Mouse (Mus musculus) forebrain, embryonic 15.5 days (tissue): ENCODE measurements around the gene Kif19a. TPM values are rescaled to one million over a fixed set of nuclear protein-coding genes. Genes with fewer than 3 reads are reported as not detected.

ENCODE experiments used
- ATAC-seq: fragments of 200-750 bp; cut with Nextera tagmentation; replicated peaks from 2 replicates; pipeline ENCODE4 v1.8.0; 2017; ENCODE audit warnings: mild to moderate bottlenecking, moderate TSS enrichment, moderate library complexity
- H3K27ac ChIP-seq: fragments of 300-500 bp; sonication (generic); replicated peaks from 2 replicates; pipeline ENCODE4 v1.5.1; 2015; ENCODE audit warnings: mild to moderate bottlenecking, inconsistent platforms
- H3K27me3 ChIP-seq: fragments of 300-500 bp; sonication (generic); 2 replicates; pipeline ENCODE4 v1.6.1; 2015; ENCODE audit warnings: inconsistent platforms
- H3K36me3 ChIP-seq: fragments of 300-500 bp; sonication (generic); 2 replicates; pipeline ENCODE4 v1.6.1; 2015; ENCODE audit warnings: mild to moderate bottlenecking, inconsistent platforms
- H3K4me1 ChIP-seq: fragments of 300-500 bp; sonication (generic); 2 replicates; pipeline ENCODE4 v1.6.1; 2015; ENCODE audit warnings: inconsistent platforms
- H3K4me2 ChIP-seq: fragments of 300-500 bp; sonication (generic); replicated peaks from 2 replicates; pipeline ENCODE4 v1.6.1; 2015; ENCODE audit warnings: mild to moderate bottlenecking, inconsistent platforms
- H3K4me3 ChIP-seq: fragments of 300-500 bp; sonication (generic); 2 replicates; pipeline ENCODE4 v1.5.1; 2015; ENCODE audit warnings: mild to moderate bottlenecking, inconsistent platforms
- H3K9ac ChIP-seq: fragments of 300-500 bp; sonication (generic); replicated peaks from 2 replicates; pipeline ENCODE4 v1.6.1; 2015; ENCODE audit warnings: mild to moderate bottlenecking, inconsistent platforms
- H3K9me3 ChIP-seq: fragments of 300-500 bp; sonication (generic); 2 replicates; pipeline ENCODE4 v1.6.1; 2016; ENCODE audit warnings: inconsistent platforms
- WGBS: fragments of 180-500 bp; shearing (Covaris S2); methylation state at CpG from one replicate; pipeline ENCODE4 v1.1.7; 2015; ENCODE audit warnings: mixed read lengths; 5-methylcytosine and 5-hydroxymethylcytosine counted together
- polyA plus RNA-seq: library from polyadenylated mRNA; unstranded; fragments of >200 nt; fragmentation: Nextera tagmentation; extraction: Ambion mirVana; gene quantifications from 2 replicates; pipeline ENCODE4 v1.2.1, GENCODE M21; 2015

Gene Kif19a
- polyA plus RNA-seq, 1 experiment from 2014 or later: 0.52 TPM

DNA sequence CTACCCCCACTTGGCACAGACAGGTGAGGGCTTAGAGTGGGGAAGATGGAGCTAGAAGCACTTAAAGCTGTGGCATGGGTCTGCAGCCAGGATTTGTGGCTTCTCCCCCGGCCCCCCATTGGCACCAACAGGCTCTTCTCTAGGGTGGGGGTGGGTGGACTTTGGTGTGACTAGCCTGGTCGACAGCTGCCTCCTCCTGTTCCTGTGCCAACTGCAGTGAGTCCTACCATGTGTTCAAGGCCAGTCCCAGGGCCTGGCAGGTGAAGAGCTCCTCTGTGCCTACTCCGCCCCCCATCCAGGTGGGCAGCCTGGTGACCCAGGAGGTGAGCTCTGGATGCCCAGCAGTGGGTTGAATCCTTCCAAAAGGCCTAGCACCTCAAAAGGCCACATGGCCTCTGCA is 22.4 kb downstream of the Kif19a start:
- Histone ChIP-seq H3K27ac (no peak overlapping the region), H3K27me3 (peaks cover 12% of the 10 kb centered on the region; the same call in 1 of the 2 replicates), H3K4me1 (peaks cover 33% of the 10 kb centered on the region), H3K9ac (no peak overlapping the region), H3K9me3 (no peaks in the 10 kb centered on the region), H3K4me2 (no peak overlapping the region), H3K36me3 (no peaks in the 10 kb centered on the region), H3K4me3 (no peak overlapping the region)
- 86% methylated on average over 3 of the region's 3 CpGs for WGBS
- no peak for ATAC-seq

DNA sequence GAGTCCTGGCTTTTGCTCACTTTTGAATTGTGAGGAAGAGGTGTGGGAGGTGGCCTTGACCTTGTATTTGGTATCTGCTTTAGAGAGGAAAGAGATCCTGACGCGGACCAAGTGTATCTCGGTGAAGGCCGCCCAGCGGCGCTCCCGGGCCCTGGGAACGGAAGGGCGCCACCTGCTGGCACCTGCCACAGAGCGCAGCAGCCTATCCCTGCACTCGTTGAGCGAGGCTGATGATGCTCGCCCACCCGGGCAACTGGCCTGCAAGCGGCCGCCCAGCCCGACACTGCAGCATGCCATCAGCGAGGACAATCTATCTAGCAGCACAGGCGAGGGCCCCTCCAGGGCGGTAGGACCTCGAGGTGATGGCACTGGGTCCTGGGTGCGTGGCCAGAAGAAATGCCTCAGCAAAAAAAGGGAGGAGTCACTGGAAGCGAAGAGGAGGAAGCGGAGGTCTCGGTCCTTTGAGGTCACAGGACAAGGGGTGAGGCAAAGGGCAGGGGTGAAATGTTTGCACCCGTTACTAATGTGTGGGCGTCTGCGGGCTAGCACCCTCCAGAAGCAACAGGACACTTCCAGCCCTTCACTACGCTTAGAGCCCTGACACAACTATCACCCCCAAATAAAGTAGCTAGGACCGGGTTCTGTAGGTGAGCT is 24.0 kb downstream of the Kif19a start:
- peak overlapping the region; percentile 44 for H3K4me2 ChIP-seq
- peak; percentile 42; the same call in 1 of the 2 replicates for ATAC-seq
- no peaks in the 10 kb centered on the region for H3K36me3 ChIP-seq
- H3K27ac ChIP-seq: no peak overlapping the region
- peaks cover 49% of the 10 kb centered on the region for H3K4me1 ChIP-seq
- peaks cover 12% of the 10 kb centered on the region; the same call in 1 of the 2 replicates for H3K27me3 ChIP-seq
- peak overlapping the region; percentile 13; the same call in 1 of the 2 replicates for H3K4me3 ChIP-seq
- WGBS: 16% methylated on average over 30 of the region's 30 CpGs
- peak overlapping the region; percentile 10; the same call in 1 of the 2 replicates for H3K9ac ChIP-seq
- H3K9me3 ChIP-seq: no peaks in the 10 kb centered on the region

DNA sequence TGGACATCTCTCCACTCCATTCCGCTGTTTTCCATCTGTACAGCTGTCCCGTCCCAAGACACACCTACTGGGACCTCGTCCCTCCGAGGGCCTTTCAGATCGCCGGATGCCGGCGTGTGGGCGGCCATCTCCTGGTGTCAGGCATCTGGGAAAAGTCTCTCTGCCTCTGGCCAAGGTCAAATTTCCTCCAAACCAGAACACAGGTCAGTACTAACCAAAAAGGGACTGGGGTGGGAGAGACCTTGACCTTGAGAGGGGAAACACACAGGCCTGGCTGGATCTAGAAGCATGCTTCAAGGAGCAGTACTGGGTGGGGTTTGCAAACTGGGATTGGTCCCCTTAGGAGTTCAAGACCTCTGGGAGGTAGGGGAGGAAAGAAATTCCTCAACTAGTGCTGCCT is 24.5 kb downstream of the Kif19a start:
- Histone ChIP-seq H3K9me3 (no peaks in the 10 kb centered on the region), H3K36me3 (no peaks in the 10 kb centered on the region), H3K27ac (no peak overlapping the region), H3K27me3 (peaks cover 12% of the 10 kb centered on the region; the same call in 1 of the 2 replicates), H3K4me2 (no peak overlapping the region), H3K4me3 (no peak overlapping the region), H3K9ac (no peak overlapping the region), H3K4me1 (peaks cover 53% of the 10 kb centered on the region)
- no peak for ATAC-seq
- 75% methylated on average over 9 of the region's 9 CpGs for WGBS

DNA sequence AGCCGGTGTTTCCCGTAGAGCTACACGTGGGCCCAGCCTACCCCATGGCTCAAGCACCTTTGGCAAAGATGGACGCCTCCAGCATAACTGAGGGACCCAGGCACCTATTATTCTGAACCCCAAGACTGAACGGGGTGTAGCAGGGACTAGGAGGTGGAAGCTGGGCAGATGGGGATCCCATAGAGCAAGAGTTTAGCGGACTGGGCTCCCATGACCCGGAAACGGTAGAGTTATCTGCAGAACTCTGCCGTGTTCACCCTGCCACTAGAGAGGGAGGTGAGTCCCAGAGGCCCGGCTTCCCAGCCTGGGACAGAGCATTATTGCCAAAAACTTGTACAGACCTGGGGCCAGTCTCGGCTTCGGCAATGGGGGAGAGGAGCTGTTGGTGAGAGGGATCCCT is 25.0 kb downstream of the Kif19a start:
- Histone ChIP-seq H3K9ac (no peak overlapping the region), H3K4me3 (no peak overlapping the region), H3K27ac (no peak overlapping the region), H3K27me3 (peaks cover 12% of the 10 kb centered on the region; the same call in 1 of the 2 replicates), H3K4me1 (peaks cover 58% of the 10 kb centered on the region), H3K36me3 (no peaks in the 10 kb centered on the region), H3K4me2 (no peak overlapping the region), H3K9me3 (no peaks in the 10 kb centered on the region)
- 76% methylated on average over 12 of the region's 12 CpGs for WGBS
- ATAC-seq: no peak

DNA sequence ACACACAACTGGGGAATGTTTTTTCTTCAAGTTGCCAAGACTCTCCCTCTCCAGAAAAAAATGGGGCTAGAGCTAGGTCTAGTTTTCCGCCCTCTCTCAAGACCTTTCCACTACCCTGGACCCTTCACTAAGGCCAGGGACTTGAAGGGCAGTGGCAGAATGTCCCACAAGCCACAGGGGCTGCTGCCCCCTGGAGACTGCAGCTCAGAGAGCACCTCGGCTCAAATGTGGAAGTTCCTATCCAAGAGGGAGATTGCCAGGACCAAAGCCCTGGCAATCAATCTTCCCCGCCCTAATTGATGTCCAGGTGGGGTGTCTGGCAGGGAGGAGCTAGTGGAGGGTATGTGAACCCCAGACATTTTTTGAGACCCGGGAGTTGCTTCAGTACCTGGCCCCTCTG is 25.7 kb downstream of the Kif19a start:
- Histone ChIP-seq H3K4me1 (peaks cover 63% of the 10 kb centered on the region), H3K27me3 (peaks cover 12% of the 10 kb centered on the region; the same call in 1 of the 2 replicates), H3K9ac (no peak overlapping the region), H3K4me2 (peak overlapping the region; percentile 86), H3K36me3 (no peaks in the 10 kb centered on the region), H3K9me3 (no peaks in the 10 kb centered on the region), H3K27ac (no peak overlapping the region), H3K4me3 (peak overlapping the region; percentile 45; the same call in 1 of the 2 replicates)
- WGBS: 56% methylated on average over 4 of the region's 4 CpGs
- ATAC-seq: no peak

DNA sequence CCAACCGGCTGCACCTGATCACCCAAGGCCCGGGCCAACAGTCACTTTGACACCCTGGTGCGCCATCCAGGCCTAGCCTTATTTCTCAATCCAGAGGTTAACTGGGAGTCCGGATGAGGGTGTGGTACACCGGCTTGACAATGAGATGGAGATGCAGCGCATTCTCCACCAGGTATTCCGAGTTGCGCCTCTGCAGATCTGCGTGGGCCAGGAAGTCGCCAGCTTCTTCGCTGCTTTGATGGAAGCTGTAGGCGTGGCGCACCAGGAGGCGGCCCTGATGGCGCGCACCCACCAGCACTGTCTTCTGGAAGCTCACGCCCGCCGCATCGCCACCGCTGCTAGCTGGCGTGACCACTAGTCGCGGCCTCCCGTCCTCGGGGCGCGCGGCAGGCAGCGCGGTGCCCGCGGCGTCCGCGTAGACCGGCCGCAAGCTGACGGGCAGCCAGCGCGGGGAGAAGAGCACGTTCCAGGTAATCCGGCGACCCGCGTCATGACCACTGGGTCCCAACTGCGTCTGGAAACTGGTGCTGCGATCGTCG is 26.2 kb downstream of the Kif19a start:
- ATAC-seq: no peak
- H3K4me2 ChIP-seq: peak overlapping the region; percentile 86
- peaks cover 63% of the 10 kb centered on the region for H3K4me1 ChIP-seq
- peak overlapping the region; percentile 57 for H3K27ac ChIP-seq
- H3K9me3 ChIP-seq: no peaks in the 10 kb centered on the region
- peaks cover 12% of the 10 kb centered on the region; the same call in 1 of the 2 replicates for H3K27me3 ChIP-seq
- H3K9ac ChIP-seq: peak overlapping the region; percentile 47
- no peaks in the 10 kb centered on the region for H3K36me3 ChIP-seq
- peak overlapping the region; percentile 45 for H3K4me3 ChIP-seq
- 7% methylated on average over 50 of the region's 50 CpGs for WGBS

DNA sequence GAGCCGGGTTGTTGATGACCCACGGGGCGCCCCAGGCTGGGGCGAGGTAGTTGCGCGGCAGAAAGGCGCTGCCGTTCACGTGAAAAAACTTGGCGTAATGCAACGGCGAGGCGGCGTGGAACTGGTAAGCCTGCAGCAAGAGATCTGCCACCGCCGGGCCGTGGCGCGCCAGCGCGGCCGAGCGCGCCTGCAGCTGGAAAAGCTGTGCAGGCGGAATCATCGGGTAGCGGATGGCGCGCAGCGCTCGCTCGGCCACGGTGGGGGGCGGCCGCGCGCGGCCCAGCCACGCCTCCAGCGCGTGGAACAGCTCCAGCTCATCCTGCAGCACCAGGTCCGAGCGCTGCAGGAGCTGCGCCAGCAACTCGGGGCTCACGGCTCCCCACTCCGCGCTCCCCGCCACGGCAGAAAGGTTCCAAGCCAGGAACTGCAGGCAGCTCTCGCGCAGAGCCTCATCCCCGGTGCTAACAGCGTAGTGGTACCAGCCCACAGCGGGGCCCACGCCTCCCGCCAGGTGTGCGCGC is 26.8 kb downstream of the Kif19a start:
- 2% methylated on average over 47 of the region's 59 CpGs for WGBS
- no peaks in the 10 kb centered on the region for H3K9me3 ChIP-seq
- peak overlapping the region; percentile 86 for H3K4me2 ChIP-seq
- H3K36me3 ChIP-seq: no peaks in the 10 kb centered on the region
- H3K4me1 ChIP-seq: peaks cover 63% of the 10 kb centered on the region
- peak overlapping the region; percentile 45 for H3K4me3 ChIP-seq
- peaks cover 12% of the 10 kb centered on the region; the same call in 1 of the 2 replicates for H3K27me3 ChIP-seq
- peak overlapping the region; percentile 47 for H3K9ac ChIP-seq
- no peak for ATAC-seq
- H3K27ac ChIP-seq: peak overlapping the region; percentile 57

DNA sequence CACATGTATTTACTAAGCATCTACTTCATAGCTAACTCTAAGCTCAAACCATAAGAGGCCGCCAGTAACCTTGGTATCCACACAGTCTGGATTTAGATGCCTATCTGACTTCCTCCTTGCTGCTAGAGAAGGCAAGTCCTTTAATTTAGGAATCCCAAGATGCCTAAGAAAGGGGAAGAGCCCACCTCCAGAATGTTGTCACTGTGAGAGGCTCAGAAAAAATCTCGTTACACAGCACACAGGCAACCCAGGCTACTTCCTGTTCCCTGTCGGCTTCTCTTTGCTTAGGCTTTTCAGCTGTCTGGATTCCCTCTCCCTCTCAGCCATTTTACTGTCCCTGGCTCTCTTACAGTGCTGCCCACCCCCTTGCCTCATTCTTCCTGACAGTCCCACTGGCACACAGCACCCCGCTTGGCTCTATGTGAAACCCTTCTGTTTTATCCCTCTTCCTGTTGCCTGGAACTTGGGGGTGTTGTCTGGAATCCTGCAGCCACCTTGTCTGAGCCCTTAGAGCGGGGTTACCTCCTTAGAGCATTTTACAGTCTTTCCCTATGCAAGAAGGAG is 27.8 kb downstream of the Kif19a start:
- ATAC-seq: no peak
- H3K9me3 ChIP-seq: no peaks in the 10 kb centered on the region
- peak overlapping the region; percentile 97; the same call in 1 of the 2 replicates for H3K27ac ChIP-seq
- no peak overlapping the region for H3K9ac ChIP-seq
- H3K4me2 ChIP-seq: peak overlapping the region; percentile 44
- H3K4me1 ChIP-seq: peaks cover 68% of the 10 kb centered on the region
- no peak overlapping the region for H3K4me3 ChIP-seq
- H3K27me3 ChIP-seq: peaks cover 12% of the 10 kb centered on the region; the same call in 1 of the 2 replicates
- no peaks in the 10 kb centered on the region for H3K36me3 ChIP-seq
- 43% methylated on average over 5 of the region's 5 CpGs for WGBS

DNA sequence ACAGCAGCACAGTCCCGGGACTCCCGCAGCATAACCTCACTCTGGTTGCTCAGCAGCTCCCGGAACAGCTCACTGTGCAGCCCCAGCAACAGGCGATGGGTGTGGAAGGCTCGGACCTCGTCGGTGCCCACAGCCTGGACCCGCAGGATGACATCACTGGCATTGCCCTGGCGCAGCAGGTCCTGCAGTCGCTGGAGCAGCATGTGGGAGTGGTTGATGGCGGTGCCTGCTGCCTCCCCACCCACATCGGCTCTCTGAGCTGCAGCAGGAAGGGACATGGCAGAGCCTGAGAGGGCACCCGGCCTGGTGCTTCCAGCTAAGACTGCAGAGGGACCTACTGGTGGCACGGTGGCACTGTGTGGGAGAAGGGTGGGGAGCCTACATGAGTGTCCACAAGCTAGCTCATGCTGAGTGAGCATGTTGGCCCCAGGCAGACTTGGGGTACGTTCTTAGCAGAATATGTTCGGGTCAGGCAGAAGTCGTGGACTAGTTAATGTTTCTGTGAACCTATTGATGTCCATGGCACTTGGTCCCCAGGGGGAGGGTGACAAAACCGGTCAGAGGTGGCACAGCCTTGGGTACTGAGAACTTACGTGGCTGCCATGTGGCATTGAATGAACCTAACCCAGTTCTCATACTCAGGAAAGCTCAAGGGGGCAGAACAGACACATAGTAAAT is 28.8 kb downstream of the Kif19a start:
- no peaks in the 10 kb centered on the region for H3K9me3 ChIP-seq
- WGBS: 53% methylated on average over 19 of the region's 19 CpGs
- no peak for ATAC-seq
- H3K9ac ChIP-seq: peak overlapping the region; percentile 25; the same call in 1 of the 2 replicates
- no peaks in the 10 kb centered on the region for H3K36me3 ChIP-seq
- H3K4me3 ChIP-seq: peak overlapping the region; percentile 35
- H3K4me1 ChIP-seq: peaks cover 65% of the 10 kb centered on the region
- peaks cover 12% of the 10 kb centered on the region; the same call in 1 of the 2 replicates for H3K27me3 ChIP-seq
- peak overlapping the region; percentile 44 for H3K4me2 ChIP-seq
- peak overlapping the region; percentile 97 for H3K27ac ChIP-seq

DNA sequence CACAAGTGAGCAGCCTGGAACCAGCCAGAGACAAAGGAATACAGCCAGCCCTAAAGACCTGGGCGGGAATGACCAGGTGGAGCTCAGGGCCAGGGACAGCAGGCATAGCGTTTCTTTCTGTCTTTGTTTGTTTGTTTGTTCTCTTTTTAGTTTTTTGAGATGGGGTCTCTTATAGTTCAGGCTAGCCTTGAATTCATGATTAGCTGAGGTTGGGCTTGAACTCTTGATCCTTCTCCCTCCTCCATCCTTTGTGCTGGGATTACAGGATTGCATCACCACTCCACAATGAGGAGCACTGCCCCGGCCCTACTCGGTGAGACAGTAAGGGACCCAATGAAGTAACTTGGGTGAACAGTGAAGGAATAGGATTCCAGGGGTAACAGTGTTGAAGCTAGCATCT is 29.5 kb downstream of the Kif19a start:
- peak; percentile 17; the same call in 1 of the 2 replicates for ATAC-seq
- peak overlapping the region; percentile 35 for H3K4me3 ChIP-seq
- H3K9me3 ChIP-seq: no peaks in the 10 kb centered on the region
- 19% methylated on average over 4 of the region's 4 CpGs for WGBS
- H3K4me2 ChIP-seq: peak overlapping the region; percentile 44
- H3K27ac ChIP-seq: peak overlapping the region; percentile 97
- H3K36me3 ChIP-seq: no peaks in the 10 kb centered on the region
- H3K9ac ChIP-seq: 0 out of 2 replicates have a peak overlapping the region, but pooled peaks have one; percentile 20
- H3K4me1 ChIP-seq: peaks cover 60% of the 10 kb centered on the region
- H3K27me3 ChIP-seq: peaks cover 11% of the 10 kb centered on the region; the same call in 1 of the 2 replicates

DNA sequence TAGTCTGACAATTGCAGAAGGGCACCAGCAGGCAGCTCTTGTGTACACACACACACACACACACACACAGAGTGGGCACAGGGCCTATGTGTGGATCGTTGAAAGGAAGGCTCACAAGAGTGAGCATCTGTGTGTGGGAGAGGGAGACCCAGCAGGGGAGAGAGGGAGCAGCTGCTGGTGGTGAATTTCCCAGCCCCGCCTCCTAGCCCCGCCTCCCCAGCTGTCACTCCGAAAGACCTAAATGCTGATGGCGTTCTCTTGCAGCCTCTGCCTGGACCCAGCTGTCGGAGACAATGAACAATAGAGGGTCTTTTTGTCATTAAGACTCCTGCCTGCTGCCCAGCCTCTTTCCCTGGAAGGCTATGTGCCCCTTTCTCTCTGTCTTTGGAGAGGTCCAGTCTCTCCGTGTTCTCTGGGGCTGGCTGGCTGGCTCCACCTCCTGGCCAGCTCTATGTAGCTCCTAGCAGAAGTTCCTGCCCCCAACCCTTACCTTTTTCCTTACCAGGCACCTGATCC is 30.1 kb downstream of the Kif19a start:
- H3K9ac ChIP-seq: peak overlapping the region; percentile 20
- H3K36me3 ChIP-seq: no peaks in the 10 kb centered on the region
- peak overlapping the region; percentile 44 for H3K4me2 ChIP-seq
- ATAC-seq: peak; percentile 89
- H3K4me1 ChIP-seq: peaks cover 60% of the 10 kb centered on the region
- peak overlapping the region; percentile 97 for H3K27ac ChIP-seq
- 1% methylated on average over 7 of the region's 7 CpGs for WGBS
- H3K9me3 ChIP-seq: no peaks in the 10 kb centered on the region
- H3K27me3 ChIP-seq: peaks cover 5% of the 10 kb centered on the region; the same call in 1 of the 2 replicates
- peak overlapping the region; percentile 35 for H3K4me3 ChIP-seq
